Mouse (Mus musculus) embryo, embryonic 11.5 days (tissue): ENCODE measurements around the gene Olfr615.
"Not testable (repeated sequence)": the region's sequence is repeated elsewhere in the genome, so short reads cannot be mapped to it uniquely, and the experiment has no call there.

Source experiments
- DNase-seq: peaks from one replicate; pipeline ENCODE4 v3.0.0-alpha.2; 2012; ENCODE audit warnings: low read depth, low spot score

Olfr615 gene

DNA sequence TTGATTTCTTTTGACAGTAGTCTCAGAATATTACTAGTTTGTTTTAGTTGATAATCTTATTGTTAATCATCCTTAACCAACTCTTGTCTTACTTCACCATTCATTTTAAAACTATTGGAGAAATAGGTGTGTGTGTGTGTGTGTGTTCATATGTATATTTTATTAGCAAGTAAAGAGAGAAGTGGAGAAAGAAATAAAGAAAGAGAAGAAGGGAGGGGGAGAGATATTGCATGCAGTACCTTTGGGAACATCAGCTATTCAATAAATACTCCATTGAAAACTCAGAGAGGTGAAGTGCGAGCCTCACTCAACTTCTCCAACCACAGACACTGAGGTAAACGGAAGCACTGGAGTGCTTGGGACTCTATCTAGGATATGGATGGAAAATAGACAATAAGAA is at the start of gene Olfr615:
Gene Olfr615 (plus strand): TSS at position 301 of the 400 bp plus-strand sequence.
- no peak for DNase-seq

GRCm38 (mm10) chr7:103512022-103512421 is 43.9 kb upstream of the Olfr615 start, which contains the start of gene Olfr610:
Gene Olfr610, minus strand, starts transcription at chr7:103512122.
- DNase-seq: no peak

GRCm38 (mm10) chr7:103520746-103521145 is 35.1 kb upstream of the Olfr615 start, which contains the start of gene Olfr611:
Gene Olfr611, minus strand, starts transcription at chr7:103520846.
- DNase-seq: not testable (repeated sequence)

- DNase-seq: not testable (repeated sequence)
Measured at GRCm38 (mm10) chr7:103542617-103543016, 13.3 kb upstream of the Olfr615 start, which contains the start of gene Olfr612. Gene Olfr612, minus strand, starts transcription at chr7:103542717.

GRCm38 (mm10) chr7:103547774-103548173 is 8.1 kb upstream of the Olfr615 start, which contains the start of gene Olfr613:
Gene Olfr613, plus strand, starts transcription at chr7:103548074.
- no peak for DNase-seq

DNA sequence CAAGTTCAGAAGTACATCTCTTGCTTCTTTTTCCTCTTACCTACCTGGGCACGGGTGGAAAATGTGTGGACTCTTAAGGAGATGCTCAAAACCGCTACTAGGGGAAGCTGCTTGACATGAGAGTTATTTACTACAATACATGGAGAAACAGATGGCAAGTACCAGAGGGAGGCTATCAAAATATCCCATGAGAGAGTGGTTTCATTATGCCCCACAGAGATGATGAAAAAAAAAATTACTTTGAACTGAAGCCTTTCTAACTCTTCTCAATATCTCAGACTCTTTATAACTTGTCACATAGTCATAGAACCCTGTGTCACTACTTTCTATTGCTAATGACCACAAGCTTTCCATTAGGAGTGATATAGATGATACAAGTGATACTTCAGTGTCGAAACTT is 13.2 kb downstream of the Olfr615 start, which contains the start of gene Olfr616:
Gene Olfr616 (minus strand): TSS at position 101 of the 400 bp plus-strand sequence.
- DNase-seq: no peak

- no peak for DNase-seq
Measured at GRCm38 (mm10) chr7:103572761-103573160, 16.9 kb downstream of the Olfr615 start, which contains the start of gene Olfr617. Gene Olfr617, plus strand, starts transcription at chr7:103573061.

GRCm38 (mm10) chr7:103589803-103590202 is 33.9 kb downstream of the Olfr615 start, which contains the start of gene Olfr618:
Gene Olfr618, plus strand, starts transcription at chr7:103590103.
- no peak for DNase-seq

DNA sequence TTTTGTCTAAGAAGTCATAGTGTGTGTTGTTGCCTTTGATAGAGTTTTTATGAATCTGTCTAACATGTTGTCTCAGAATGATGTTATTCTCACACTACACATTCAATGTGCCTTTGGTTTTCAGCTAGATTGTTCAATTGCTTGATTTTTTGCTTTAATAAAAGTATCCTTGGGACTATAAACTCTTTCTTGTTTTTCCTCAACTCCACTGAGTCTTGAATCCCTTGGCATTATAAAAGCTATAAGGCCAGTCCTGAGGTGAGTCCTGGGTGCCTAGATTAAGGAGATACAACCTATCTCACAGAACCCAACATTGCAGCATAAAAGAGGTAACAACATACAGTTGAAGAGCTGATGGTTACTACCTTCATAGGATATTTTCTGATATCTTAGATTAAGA is 44.4 kb downstream of the Olfr615 start, which contains the start of gene Olfr619:
Gene Olfr619 (plus strand): TSS at position 301 of the 400 bp plus-strand sequence.
- DNase-seq: no peak

DNA sequence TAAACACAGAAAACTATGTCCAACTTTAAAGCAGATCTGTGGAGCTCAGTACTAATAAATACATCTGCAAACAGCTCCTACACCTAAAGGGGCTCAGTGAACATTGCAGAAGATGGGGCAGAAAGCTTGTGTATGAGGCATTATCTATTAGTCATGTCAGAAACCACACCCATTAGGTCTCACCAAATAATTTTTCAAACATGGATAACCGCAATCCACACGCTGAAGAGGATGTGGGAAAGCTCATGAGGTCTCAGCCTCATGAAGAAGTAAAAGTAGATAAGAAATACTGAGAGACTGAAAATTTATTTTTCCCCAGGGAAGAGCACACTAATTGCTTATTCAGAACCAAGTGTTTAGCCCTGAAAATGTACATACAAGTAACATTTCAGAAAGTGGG is 51.5 kb downstream of the Olfr615 start:
- no peak for DNase-seq

DNA sequence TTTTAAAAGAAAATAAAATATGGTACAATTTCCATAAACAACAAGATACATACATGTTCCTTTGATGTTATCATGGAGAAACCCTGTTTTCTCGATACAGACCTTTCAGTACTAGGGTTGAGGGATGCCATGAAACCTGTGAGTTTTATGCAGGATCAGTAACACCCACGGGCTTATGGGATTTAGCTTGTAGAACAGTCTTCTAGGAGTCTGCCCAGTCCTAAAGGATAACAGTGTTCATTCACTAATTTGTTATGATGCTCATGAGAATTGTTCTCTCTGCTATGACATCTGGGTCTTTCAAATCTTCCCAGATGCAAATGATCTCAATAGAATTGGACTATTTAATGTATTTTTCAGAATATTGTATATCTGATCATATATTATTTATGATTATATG is 56.6 kb downstream of the Olfr615 start, which contains the start of gene Olfr620:
Gene Olfr620 (minus strand): TSS at position 101 of the 400 bp plus-strand sequence.
- no peak for DNase-seq
